Mouse (Mus musculus) C2C12 (cell line): ENCODE measurements around the gene Hs6st3.

Experiments
- CTCF ChIP-seq: IDR thresholded peaks from one replicate; pipeline ENCODE4 v1.5.1; 2011; ENCODE audit not compliant: control insufficient read depth, insufficient read depth, insufficient read length
- FOSL1 ChIP-seq: IDR thresholded peaks from one replicate; pipeline ENCODE4 v1.8.0; 2011; ENCODE audit warnings: mild to moderate bottlenecking, low read length; ENCODE audit not compliant: poor library complexity, insufficient read depth, severe bottlenecking
- MAX ChIP-seq: IDR thresholded peaks from one replicate; pipeline ENCODE4 v1.6.1; 2011; ENCODE audit warnings: mild to moderate bottlenecking, control low read depth
- MYOG ChIP-seq: IDR thresholded peaks from one replicate; pipeline ENCODE4 v1.6.1; 2011; ENCODE audit not compliant: control insufficient read depth, insufficient read length; ENCODE audit errors: extremely low read depth

DNA sequence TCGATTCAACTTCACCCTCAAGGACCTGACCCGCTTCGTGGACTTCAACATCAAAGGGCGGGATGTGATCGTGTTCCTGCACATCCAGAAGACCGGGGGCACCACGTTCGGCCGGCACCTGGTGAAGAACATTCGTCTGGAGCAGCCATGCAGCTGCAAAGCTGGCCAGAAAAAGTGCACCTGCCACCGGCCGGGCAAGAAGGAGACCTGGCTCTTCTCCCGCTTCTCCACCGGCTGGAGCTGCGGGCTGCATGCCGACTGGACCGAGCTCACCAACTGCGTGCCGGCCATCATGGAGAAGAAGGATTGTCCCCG is 602 bp downstream of the Hs6st3 start:
- no peak for TF ChIP-seq CTCF
- TF ChIP-seq MAX = no peak
- TF ChIP-seq FOSL1 = no peak
- TF ChIP-seq MYOG = no peak
